Mouse (Mus musculus): ENCODE measurements at regions not wholly inside any gene's neighbourhood (a gene's known extent, or its start where the extent isn't known, plus 50 kb on each side); places are given as distances from the start of the nearest gene placed in this dataset.

DNA sequence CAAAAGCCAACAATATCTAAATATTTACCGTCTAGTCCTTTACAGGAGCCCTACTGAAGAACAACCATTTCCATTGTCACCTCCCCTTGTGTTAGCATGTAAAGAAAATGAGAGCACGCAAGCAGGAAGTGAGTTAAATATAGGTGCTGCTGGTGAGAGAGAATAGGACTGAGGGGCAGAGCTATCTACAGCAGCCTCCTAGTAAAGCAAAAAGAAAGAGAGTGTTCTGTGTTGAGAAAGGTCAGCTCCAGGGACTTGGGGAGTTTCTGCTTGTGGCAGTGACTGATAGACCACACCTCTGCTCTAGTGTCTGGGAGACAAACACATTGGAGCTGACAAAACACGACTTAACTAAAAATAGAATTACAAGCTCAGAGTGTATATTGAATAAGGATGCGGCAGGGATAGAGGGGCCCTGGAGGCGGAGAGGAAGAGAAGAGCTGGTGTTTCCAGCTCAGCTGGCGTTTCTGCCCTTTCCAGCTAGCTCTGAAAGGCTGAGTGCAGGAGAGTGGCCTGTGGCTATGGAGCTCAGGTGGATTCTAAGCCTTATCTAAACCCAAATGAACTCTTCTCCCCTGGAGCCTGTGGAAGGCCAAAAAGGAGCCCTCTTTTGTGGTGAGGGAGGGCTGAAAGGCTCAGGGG, 752.4 kb downstream of the Utrn start:
- no peak overlapping the region for H3K4me3 ChIP-seq
- no peaks in the 10 kb centered on the region for H3K36me3 ChIP-seq
- no peak overlapping the region for H3K27ac ChIP-seq
- DNase-seq (ENCODE audit: low spot score): no peak
- WGBS: 62% methylated on average over 6 of the region's 6 CpGs
- no peaks in the 10 kb centered on the region for H3K4me1 ChIP-seq (replicated peaks)
- H3K27me3 ChIP-seq (ENCODE audit: insufficient read depth, poor library complexity, severe bottlenecking): no peaks in the 10 kb centered on the region
- H3K9me3 ChIP-seq: no peaks in the 10 kb centered on the region

- no peak overlapping the region for H3K4me3 ChIP-seq
- no peaks in the 10 kb centered on the region for H3K27me3 ChIP-seq (ENCODE audit: insufficient read depth, poor library complexity, severe bottlenecking)
- WGBS: 55% methylated on average over 2 of the region's 2 CpGs
- H3K36me3 ChIP-seq: no peaks in the 10 kb centered on the region
- no peaks in the 10 kb centered on the region for H3K4me1 ChIP-seq (replicated peaks)
- DNase-seq (ENCODE audit: low spot score): no peak
- H3K9me3 ChIP-seq: no peaks in the 10 kb centered on the region
- H3K27ac ChIP-seq: no peak overlapping the region
Observed at GRCm38 (mm10) chr10:12124272-12124671, 744.9 kb downstream of the Utrn start.

GRCm38 (mm10) chr10:12129486-12129885, 739.7 kb downstream of the Utrn start:
- Histone ChIP-seq H3K27me3 (ENCODE audit: insufficient read depth, poor library complexity, severe bottlenecking) (no peaks in the 10 kb centered on the region), H3K36me3 (no peaks in the 10 kb centered on the region), H3K9me3 (no peaks in the 10 kb centered on the region), H3K4me3 (no peak overlapping the region), H3K27ac (no peak overlapping the region), H3K4me1 (replicated peaks) (no peaks in the 10 kb centered on the region)
- no peak for DNase-seq (ENCODE audit: low spot score)
- 81% methylated on average over 3 of the region's 3 CpGs for WGBS

- Histone ChIP-seq H3K9me3 (no peaks in the 10 kb centered on the region), H3K4me3 (no peak overlapping the region), H3K27ac (no peak overlapping the region), H3K27me3 (ENCODE audit: insufficient read depth, poor library complexity, severe bottlenecking) (no peaks in the 10 kb centered on the region), H3K4me1 (replicated peaks) (no peaks in the 10 kb centered on the region), H3K36me3 (no peaks in the 10 kb centered on the region)
- DNase-seq (ENCODE audit: low spot score): no peak
- 67% methylated on average over 1 of the region's 1 CpGs for WGBS
Observed at GRCm38 (mm10) chr10:12144691-12145090, 724.5 kb downstream of the Utrn start.

DNA sequence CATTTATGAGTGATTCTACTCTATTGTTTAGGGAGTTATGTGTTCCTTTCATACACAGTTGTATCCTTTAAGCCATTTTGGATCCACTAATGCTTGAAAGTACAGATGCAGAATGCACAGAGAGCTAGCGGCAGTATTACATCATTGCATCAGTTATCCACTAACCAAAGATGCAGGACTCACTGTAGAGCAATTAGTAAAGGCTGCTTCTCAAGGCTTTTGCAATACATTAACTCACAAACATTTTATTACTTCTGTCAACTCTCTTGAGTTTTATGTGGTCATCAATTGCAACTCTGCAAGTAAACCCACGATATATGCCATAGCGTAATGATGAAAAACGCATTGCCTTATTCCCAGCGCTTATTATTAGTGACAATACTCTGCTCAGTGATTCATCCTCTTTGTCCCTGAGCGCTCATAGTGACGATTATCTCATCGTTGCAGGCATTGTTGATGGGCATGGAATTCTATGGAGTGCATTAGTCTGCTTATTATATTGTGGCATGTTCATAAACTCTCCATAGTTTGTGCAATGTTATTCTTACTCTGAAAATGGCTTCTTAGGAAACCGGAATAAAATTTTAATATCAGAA, 722.1 kb downstream of the Utrn start:
- no peak overlapping the region for H3K4me3 ChIP-seq
- no peaks in the 10 kb centered on the region for H3K36me3 ChIP-seq
- H3K9me3 ChIP-seq: no peaks in the 10 kb centered on the region
- DNase-seq (ENCODE audit: low spot score): no peak
- no peaks in the 10 kb centered on the region for H3K4me1 ChIP-seq (replicated peaks)
- 92% methylated on average over 9 of the region's 9 CpGs for WGBS
- no peaks in the 10 kb centered on the region for H3K27me3 ChIP-seq (ENCODE audit: insufficient read depth, poor library complexity, severe bottlenecking)
- no peak overlapping the region for H3K27ac ChIP-seq

GRCm38 (mm10) chr10:12170243-12170642, 698.9 kb downstream of the Utrn start:
- no peak overlapping the region for H3K27ac ChIP-seq
- H3K27me3 ChIP-seq (ENCODE audit: insufficient read depth, poor library complexity, severe bottlenecking): no peaks in the 10 kb centered on the region
- H3K36me3 ChIP-seq: no peaks in the 10 kb centered on the region
- 87% methylated on average over 3 of the region's 3 CpGs for WGBS
- H3K4me1 ChIP-seq (replicated peaks): peaks cover 3% of the 10 kb centered on the region; the same call in 1 of the 2 replicates
- no peaks in the 10 kb centered on the region for H3K9me3 ChIP-seq
- no peak overlapping the region for H3K4me3 ChIP-seq
- no peak for DNase-seq (ENCODE audit: low spot score)

DNA sequence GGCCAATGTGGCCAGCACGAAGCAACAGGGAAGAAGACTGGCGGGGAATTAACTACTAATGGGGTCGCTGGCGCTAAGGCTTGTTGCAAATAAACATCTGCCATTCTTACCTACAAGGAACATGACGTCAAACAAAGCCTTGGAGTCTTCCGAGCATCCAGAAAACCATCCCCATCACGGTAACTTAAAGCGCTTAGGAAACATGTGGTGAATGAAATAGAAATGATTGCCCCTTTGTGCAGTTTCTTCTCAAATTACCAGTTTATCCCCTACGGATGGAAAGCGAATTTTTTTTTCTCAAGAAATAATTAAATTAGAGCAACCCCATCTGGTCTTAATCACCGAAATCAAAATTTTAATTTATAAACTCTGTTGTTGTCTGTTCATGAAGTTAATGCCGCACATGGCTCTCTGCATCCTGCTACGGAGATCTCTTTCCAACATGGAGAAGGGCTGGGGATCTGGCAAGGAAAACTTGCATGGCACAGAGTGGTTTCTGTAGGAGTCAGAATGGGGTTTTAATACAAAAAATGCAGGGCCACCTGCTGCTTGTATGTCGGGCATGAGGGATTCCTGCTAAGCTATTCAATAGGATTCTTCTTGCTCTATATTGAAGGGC, 694.9 kb downstream of the Utrn start:
- H3K4me1 ChIP-seq (replicated peaks): peaks cover 3% of the 10 kb centered on the region; the same call in 1 of the 2 replicates
- no peaks in the 10 kb centered on the region for H3K9me3 ChIP-seq
- no peak for DNase-seq (ENCODE audit: low spot score)
- H3K36me3 ChIP-seq: no peaks in the 10 kb centered on the region
- no peak overlapping the region for H3K4me3 ChIP-seq
- 69% methylated on average over 14 of the region's 14 CpGs for WGBS
- H3K27ac ChIP-seq: no peak overlapping the region
- no peaks in the 10 kb centered on the region for H3K27me3 ChIP-seq (ENCODE audit: insufficient read depth, poor library complexity, severe bottlenecking)

DNA sequence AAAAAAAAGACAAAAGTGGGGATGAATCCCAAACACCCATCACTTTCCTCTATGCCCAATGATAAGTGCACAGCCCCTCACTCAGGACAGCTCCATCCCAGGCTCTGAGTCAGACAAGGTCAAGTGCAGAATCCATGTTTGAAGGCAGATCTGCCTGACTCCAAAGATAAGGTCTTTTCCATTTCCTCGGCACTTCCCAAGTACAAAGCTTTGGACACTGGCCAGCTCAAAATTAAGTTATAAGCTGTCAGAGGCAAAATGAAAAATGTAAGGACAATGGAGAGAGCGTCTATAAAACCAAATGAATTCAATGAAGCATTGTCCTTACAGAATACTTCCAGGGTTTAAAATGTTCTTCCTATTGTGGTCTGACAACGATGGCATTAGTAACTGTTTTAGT, 694.0 kb downstream of the Utrn start:
- Histone ChIP-seq H3K4me1 (replicated peaks) (peaks cover 3% of the 10 kb centered on the region; the same call in 1 of the 2 replicates), H3K27me3 (ENCODE audit: insufficient read depth, poor library complexity, severe bottlenecking) (no peaks in the 10 kb centered on the region), H3K27ac (no peak overlapping the region), H3K36me3 (no peaks in the 10 kb centered on the region), H3K4me3 (no peak overlapping the region), H3K9me3 (no peaks in the 10 kb centered on the region)
- 68% methylated on average over 3 of the region's 3 CpGs for WGBS
- no peak for DNase-seq (ENCODE audit: low spot score)

DNA sequence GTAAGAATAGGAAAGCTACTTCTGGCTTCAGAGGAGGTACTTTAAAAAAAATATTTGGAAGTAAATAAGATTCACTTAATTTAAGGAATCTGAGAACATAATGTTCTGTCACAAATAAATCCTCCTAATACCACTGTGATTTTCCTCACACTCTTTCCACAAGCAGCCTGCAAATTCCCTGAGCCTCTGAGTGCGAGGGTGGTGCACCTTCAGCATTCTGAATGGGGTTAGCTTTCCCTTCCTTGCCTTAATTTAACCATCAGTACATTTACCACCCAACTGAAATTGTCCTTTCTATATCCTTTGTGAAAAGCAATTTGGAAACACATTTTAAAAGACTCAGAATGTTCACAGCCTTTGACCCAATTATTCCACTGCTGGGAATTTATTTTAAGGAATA, 691.7 kb downstream of the Utrn start:
- H3K4me3 ChIP-seq: no peak overlapping the region
- H3K36me3 ChIP-seq: no peaks in the 10 kb centered on the region
- peaks cover 3% of the 10 kb centered on the region; the same call in 1 of the 2 replicates for H3K4me1 ChIP-seq (replicated peaks)
- WGBS: 84% methylated on average over 1 of the region's 1 CpGs
- H3K9me3 ChIP-seq: no peaks in the 10 kb centered on the region
- DNase-seq (ENCODE audit: low spot score): no peak
- no peak overlapping the region for H3K27ac ChIP-seq
- no peaks in the 10 kb centered on the region for H3K27me3 ChIP-seq (ENCODE audit: insufficient read depth, poor library complexity, severe bottlenecking)

- Histone ChIP-seq H3K9me3 (no peaks in the 10 kb centered on the region), H3K4me1 (replicated peaks) (0 out of 2 replicates have a peak, but pooled peaks cover 1% of the 10 kb centered on the region), H3K27me3 (ENCODE audit: insufficient read depth, poor library complexity, severe bottlenecking) (no peaks in the 10 kb centered on the region), H3K4me3 (no peak overlapping the region), H3K36me3 (no peaks in the 10 kb centered on the region), H3K27ac (no peak overlapping the region)
- 82% methylated on average over 4 of the region's 4 CpGs for WGBS
- no peak for DNase-seq (ENCODE audit: low spot score)
Observed at GRCm38 (mm10) chr10:12180965-12181364, 688.2 kb downstream of the Utrn start.

GRCm38 (mm10) chr10:12186918-12187639, 682.1 kb downstream of the Utrn start:
- no peak overlapping the region for H3K27ac ChIP-seq
- DNase-seq (ENCODE audit: low spot score): no peak
- whole genome bisulfite sequencing: 71% methylated on average over 13 of the region's 13 CpGs

GRCm38 (mm10) chr10:12187669-12188342, 681.4 kb downstream of the Utrn start:
- WGBS: 80% methylated on average over 8 of the region's 8 CpGs
- DNase-seq (ENCODE audit: low spot score): no peak
- Histone ChIP-seq H3K4me3 (no peak overlapping the region), H3K27me3 (ENCODE audit: insufficient read depth, poor library complexity, severe bottlenecking) (no peaks in the 10 kb centered on the region), H3K36me3 (no peaks in the 10 kb centered on the region), H3K27ac (no peak overlapping the region), H3K4me1 (replicated peaks) (0 out of 2 replicates have a peak, but pooled peaks cover 9% of the 10 kb centered on the region), H3K9me3 (no peaks in the 10 kb centered on the region)

More at GRCm38 (mm10) chr10:12186918-12187639, 682.1 kb downstream of the Utrn start:
- H3K27me3 ChIP-seq (ENCODE audit: insufficient read depth, poor library complexity, severe bottlenecking): no peaks in the 10 kb centered on the region
- no peaks in the 10 kb centered on the region for H3K36me3 ChIP-seq
- H3K4me3 ChIP-seq: no peak overlapping the region
- no peaks in the 10 kb centered on the region for H3K9me3 ChIP-seq
- 0 out of 2 replicates have a peak, but pooled peaks cover 9% of the 10 kb centered on the region for H3K4me1 ChIP-seq (replicated peaks)

All from hindbrain, embryonic 10.5 days (tissue).